Mouse (Mus musculus) thymus, adult 2 months (tissue): ENCODE data around the gene Gm42791. TPM values are rescaled to one million over a fixed set of nuclear protein-coding genes. Genes with fewer than 3 reads are reported as not detected.

ENCODE experiments used
- DNase-seq: peaks from one replicate; pipeline ENCODE4 v3.0.0; 2021
- H3K27ac ChIP-seq: fragments of 200-500 bp; 2 replicates; pipeline ENCODE4 v1.5.1; 2012; ENCODE audit warnings: low read length, control low read depth; ENCODE audit not compliant: control insufficient read depth, insufficient read depth
- H3K27me3 ChIP-seq: fragments of 200-500 bp; 2 replicates; pipeline ENCODE4 v1.6.1; 2012; ENCODE audit warnings: mild to moderate bottlenecking, low read length, moderate library complexity, mixed read lengths; ENCODE audit not compliant: control insufficient read depth, insufficient read depth
- H3K36me3 ChIP-seq: fragments of 200-500 bp; 2 replicates; pipeline ENCODE4 v1.6.1; 2012; ENCODE audit warnings: mild to moderate bottlenecking, low read length, moderate library complexity; ENCODE audit not compliant: control insufficient read depth, insufficient read depth
- H3K4me1 ChIP-seq: fragments of 200-500 bp; replicated peaks from 2 replicates; pipeline ENCODE4 v1.6.1; 2012; ENCODE audit warnings: low read length; ENCODE audit not compliant: control insufficient read depth, insufficient read depth
- H3K4me3 ChIP-seq: fragments of 200-500 bp; 2 replicates; pipeline ENCODE4 v1.5.1; 2012; ENCODE audit warnings: mild to moderate bottlenecking, low read length, control low read depth, moderate library complexity; ENCODE audit not compliant: control insufficient read depth, insufficient read depth
- CTCF ChIP-seq: fragments of 200-500 bp; IDR thresholded peaks from 2 replicates; pipeline ENCODE4 v1.5.1; 2012; ENCODE audit warnings: mild to moderate bottlenecking, control low read depth, low read length, moderate library complexity, borderline replicate concordance; ENCODE audit not compliant: control insufficient read depth, poor library complexity, insufficient read depth; ENCODE audit errors: extremely low read depth
- POLR2A ChIP-seq: fragments of 200-500 bp; IDR thresholded peaks from 2 replicates; pipeline ENCODE4 v1.6.1; 2012; ENCODE audit warnings: mild to moderate bottlenecking, low read length, control low read depth, moderate library complexity; ENCODE audit not compliant: control insufficient read depth, poor library complexity, insufficient read depth; ENCODE audit errors: extremely low read depth
- WGBS: fragments of 180-500 bp; shearing (Covaris S2); methylation state at CpG from one replicate; pipeline ENCODE4 v1.1.7; 2018; 5-methylcytosine and 5-hydroxymethylcytosine counted together
- polyA plus RNA-seq: library from polyadenylated mRNA; depleted of rRNA; stranded (reverse); fragments of >200 nt; gene quantifications from 2 replicates; pipeline ENCODE4 v1.2.3, GENCODE M21; 2012; rRNA removed

Gene Gm42791
- polyA plus RNA-seq, 1 experiment: not detected

DNA sequence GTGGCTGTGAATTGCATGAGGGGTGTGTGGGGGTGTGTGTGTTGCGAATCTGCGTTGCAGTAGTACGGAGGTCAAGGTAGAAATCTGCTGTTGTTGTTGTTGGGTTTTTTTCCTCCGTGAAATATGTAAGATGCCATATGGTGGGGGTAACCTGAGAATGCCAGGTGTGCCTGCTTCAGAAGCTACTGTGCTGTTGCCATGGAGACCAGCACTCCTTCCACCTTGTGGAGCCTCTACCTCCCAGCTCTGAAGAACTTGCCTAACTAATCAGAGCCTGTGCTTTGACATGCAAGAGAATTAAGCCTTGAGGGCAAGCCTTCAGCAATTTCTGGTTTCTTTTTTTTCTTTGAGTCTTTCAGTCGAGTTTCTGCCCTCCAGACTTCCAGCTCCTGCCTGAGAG lies 140.8 kb downstream of the Gm42791 start:
- no peak for TF ChIP-seq POLR2A
- TF ChIP-seq CTCF: no peak
- Histone ChIP-seq H3K27ac (no peak overlapping the region), H3K36me3 (no peaks in the 10 kb centered on the region), H3K27me3 (no peaks in the 10 kb centered on the region), H3K4me1 (peaks cover 6% of the 10 kb centered on the region; the same call in 1 of the 2 replicates), H3K4me3 (no peak overlapping the region)
- DNase-seq: no peak
- 70% methylated on average over 5 of the region's 5 CpGs for WGBS

DNA sequence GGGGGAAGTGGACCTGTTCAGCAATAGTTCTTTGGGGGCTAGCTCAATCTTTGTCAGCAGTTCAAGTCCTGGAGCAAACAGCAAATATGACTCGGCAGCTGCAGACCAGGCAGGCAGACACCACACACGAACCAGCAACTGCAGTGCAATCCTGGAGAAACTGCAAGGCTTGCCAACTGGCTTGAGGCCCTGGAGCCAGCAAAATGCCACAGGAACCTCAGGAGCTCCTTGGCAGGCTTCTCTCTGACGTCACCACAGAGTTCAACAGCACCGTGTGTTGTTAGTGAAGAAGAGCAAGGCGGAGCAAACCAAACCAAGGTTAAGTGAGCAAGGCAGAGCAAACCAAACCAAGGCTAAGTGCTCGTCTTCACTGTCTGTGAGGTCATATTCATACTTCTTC lies 145.4 kb downstream of the Gm42791 start:
- Histone ChIP-seq H3K4me1 (0 out of 2 replicates have a peak, but pooled peaks cover 6% of the 10 kb centered on the region), H3K27ac (no peak overlapping the region), H3K36me3 (no peaks in the 10 kb centered on the region), H3K4me3 (no peak overlapping the region), H3K27me3 (no peaks in the 10 kb centered on the region)
- TF ChIP-seq POLR2A: no peak
- no peak for TF ChIP-seq CTCF
- no peak for DNase-seq
- WGBS: 94% methylated on average over 6 of the region's 6 CpGs

DNA sequence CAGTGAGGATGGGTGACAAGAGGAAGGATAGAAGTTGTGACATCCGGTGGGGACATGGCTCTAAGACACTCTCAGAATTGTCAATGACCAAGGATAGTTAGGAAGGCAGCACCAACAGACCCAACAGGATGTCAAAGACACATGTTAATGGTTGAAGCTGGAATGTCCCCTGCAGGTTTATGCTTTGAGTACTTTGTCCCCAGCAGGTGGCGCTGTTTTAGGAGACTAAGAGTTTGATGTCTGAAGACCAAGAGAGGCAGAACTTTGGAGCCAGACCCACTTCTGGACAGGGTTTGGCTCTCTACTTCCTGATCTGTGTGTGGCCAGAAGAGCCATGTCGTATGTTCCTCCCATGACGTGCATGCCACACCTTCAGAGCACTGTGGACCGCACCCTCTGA lies 147.9 kb downstream of the Gm42791 start:
- Histone ChIP-seq H3K36me3 (no peaks in the 10 kb centered on the region), H3K27me3 (no peaks in the 10 kb centered on the region), H3K4me3 (no peak overlapping the region), H3K27ac (no peak overlapping the region), H3K4me1 (no peaks in the 10 kb centered on the region)
- DNase-seq: no peak
- WGBS: 99% methylated on average over 5 of the region's 5 CpGs
- TF ChIP-seq CTCF: no peak
- TF ChIP-seq POLR2A: no peak

Other genes with a start within 250 kb of the Gm42791 start
- gene Katnal1, start 65.8 kb downstream of the Gm42791 start, polyA plus RNA-seq: 5.6 and 6.3 TPM in 2 replicates
- gene Uspl1, start 189.2 kb upstream of the Gm42791 start, polyA plus RNA-seq: 46.2 and 51.7 TPM in 2 replicates
- gene Hmgb1, start 189.3 kb upstream of the Gm42791 start, polyA plus RNA-seq: 107 and 133 TPM in 2 replicates